Mouse (Mus musculus) adrenal gland (tissue): ENCODE measurements around the gene Hpse.

Source experiments
- intact Hi-C: fragments of 180-260 bp; cut with DNase I; formaldehyde crosslinking; loops from one replicate; pipeline ENCODE4 v1.15.1; 2025

The Hpse gene

GRCm38 (mm10) chr5:100643253-100643990, 76.1 kb downstream of the Hpse start:
- intact Hi-C loops: no loop called here

- intact Hi-C loops: no loop called here
These were observed 77.2 kb downstream of the Hpse start for GRCm38 (mm10) chr5:100642316-100642715.

- intact Hi-C loops: no loop called here
These were observed 81.0 kb downstream of the Hpse start for GRCm38 (mm10) chr5:100638483-100638882.

GRCm38 (mm10) chr5:100636794-100637544, 82.5 kb downstream of the Hpse start:
- intact Hi-C loops: no loop called here

GRCm38 (mm10) chr5:100635908-100636307, 83.6 kb downstream of the Hpse start:
- intact Hi-C loops: no loop called here

- intact Hi-C loops: no loop called here
These were observed 84.5 kb downstream of the Hpse start for GRCm38 (mm10) chr5:100634885-100635478.

GRCm38 (mm10) chr5:100632540-100633129, 86.9 kb downstream of the Hpse start:
- intact Hi-C loops: no loop called here
